Mouse (Mus musculus): ENCODE data around the gene Sbno2. TPM values are rescaled to one million over a fixed set of nuclear protein-coding genes. Genes with fewer than 3 reads are reported as not detected.

Gene Sbno2
- polyA plus RNA-seq, 1 experiment: 151 TPM

GRCm38 (mm10) chr10:80141786-80142529 is 36.6 kb upstream of the Sbno2 start:
- TF ChIP-seq GATA1 (IDR thresholded peaks at IDR 0.05; ENCODE audit: borderline replicate concordance, low read length) (no peak), FLI1 (IDR thresholded peaks at IDR 0.05; ENCODE audit: low read length) (no peak)
- Histone ChIP-seq H3K4me1 (peaks cover 91% of the 10 kb centered on the region), H3K36me3 (replicated peaks; ENCODE audit: low read length) (peaks cover 42% of the 10 kb centered on the region)

GRCm38 (mm10) chr10:80141243-80141642 is 35.9 kb upstream of the Sbno2 start:
- no peaks in the 10 kb centered on the region for H3K9me3 ChIP-seq
- H3K4me3 ChIP-seq (replicated peaks): peak overlapping the region; percentile 98
- H3K4me1 ChIP-seq: peaks cover 86% of the 10 kb centered on the region
- TF ChIP-seq FLI1 (IDR thresholded peaks at IDR 0.05; ENCODE audit: low read length) (peak; percentile 35; the same call in 1 of the 2 replicates), GATA1 (IDR thresholded peaks at IDR 0.05; ENCODE audit: borderline replicate concordance, low read length) (no peak)
- peaks cover 38% of the 10 kb centered on the region for H3K36me3 ChIP-seq (replicated peaks; ENCODE audit: low read length)
- H3K27me3 ChIP-seq (replicated peaks): peaks cover 10% of the 10 kb centered on the region

More at GRCm38 (mm10) chr10:80141786-80142529, 36.6 kb upstream of the Sbno2 start:
- Histone ChIP-seq H3K9me3 (no peaks in the 10 kb centered on the region), H3K27me3 (replicated peaks) (peaks cover 10% of the 10 kb centered on the region), H3K4me3 (replicated peaks) (peak overlapping the region; percentile 98)

DNA sequence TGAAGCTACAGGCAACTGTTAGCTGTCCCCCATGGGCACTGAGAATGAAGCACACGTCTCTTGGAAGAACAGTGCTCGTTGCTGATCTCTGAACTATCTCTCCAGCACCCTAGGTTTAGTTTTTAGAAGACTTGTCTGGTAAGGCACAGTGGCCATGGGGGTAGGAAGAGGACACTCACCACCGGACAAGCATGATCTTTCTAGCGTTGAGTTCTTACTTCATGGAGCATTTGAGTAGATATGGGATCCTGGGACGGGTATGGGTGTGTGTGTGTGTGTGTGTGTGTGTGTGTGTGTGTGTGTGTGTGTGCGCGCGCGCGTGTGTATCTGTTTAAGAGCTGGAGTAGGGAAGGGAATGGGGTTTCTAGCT is 35.3 kb upstream of the Sbno2 start, which contains the start of gene Cbarp:
Gene Cbarp, minus strand, starts transcription at position 170 of the 370 bp plus-strand sequence.
- Histone ChIP-seq H3K9me3 (no peaks in the 10 kb centered on the region), H3K4me1 (peaks cover 81% of the 10 kb centered on the region), H3K4me3 (replicated peaks) (peak within 1 kb of the TSS; percentile 98), H3K36me3 (replicated peaks; ENCODE audit: low read length) (peaks cover 37% of the 10 kb centered on the region), H3K27me3 (replicated peaks) (peaks cover 10% of the 10 kb centered on the region)
- TF ChIP-seq GATA1 (IDR thresholded peaks at IDR 0.05; ENCODE audit: borderline replicate concordance, low read length) (no peak), FLI1 (IDR thresholded peaks at IDR 0.05; ENCODE audit: low read length) (no peak)

GRCm38 (mm10) chr10:80139975-80140665 is 34.7 kb upstream of the Sbno2 start:
- peak overlapping the region; percentile 98 for H3K4me3 ChIP-seq (replicated peaks)
- peaks cover 10% of the 10 kb centered on the region for H3K27me3 ChIP-seq (replicated peaks)
- H3K36me3 ChIP-seq (replicated peaks; ENCODE audit: low read length): peaks cover 36% of the 10 kb centered on the region
- no peaks in the 10 kb centered on the region for H3K9me3 ChIP-seq
- peaks cover 75% of the 10 kb centered on the region for H3K4me1 ChIP-seq
- TF ChIP-seq GATA1 (IDR thresholded peaks at IDR 0.05; ENCODE audit: borderline replicate concordance, low read length): no peak
- TF ChIP-seq FLI1 (IDR thresholded peaks at IDR 0.05; ENCODE audit: low read length): no peak

- H3K4me3 ChIP-seq (replicated peaks): peak overlapping the region; percentile 95
- H3K36me3 ChIP-seq (replicated peaks; ENCODE audit: low read length): peaks cover 36% of the 10 kb centered on the region
- no peak for TF ChIP-seq FLI1 (IDR thresholded peaks at IDR 0.05; ENCODE audit: low read length)
- no peak for TF ChIP-seq GATA1 (IDR thresholded peaks at IDR 0.05; ENCODE audit: borderline replicate concordance, low read length)
- H3K9me3 ChIP-seq: no peaks in the 10 kb centered on the region
- peaks cover 68% of the 10 kb centered on the region for H3K4me1 ChIP-seq
- peaks cover 10% of the 10 kb centered on the region for H3K27me3 ChIP-seq (replicated peaks)
These were observed 34.0 kb upstream of the Sbno2 start for GRCm38 (mm10) chr10:80139439-80139775.

GRCm38 (mm10) chr10:80138553-80139438 is 33.4 kb upstream of the Sbno2 start, which contains the start of gene Atp5d:
TSS of gene Atp5d (plus strand) at chr10:80138632.
- Histone ChIP-seq H3K27me3 (replicated peaks) (peaks cover 10% of the 10 kb centered on the region), H3K4me1 (peaks cover 66% of the 10 kb centered on the region), H3K4me3 (replicated peaks) (peak within 1 kb of the TSS; percentile 95), H3K9me3 (no peaks in the 10 kb centered on the region), H3K36me3 (replicated peaks; ENCODE audit: low read length) (peaks cover 36% of the 10 kb centered on the region)
- TF ChIP-seq GATA1 (IDR thresholded peaks at IDR 0.05; ENCODE audit: borderline replicate concordance, low read length): no peak
- TF ChIP-seq FLI1 (IDR thresholded peaks at IDR 0.05; ENCODE audit: low read length): no peak

DNA sequence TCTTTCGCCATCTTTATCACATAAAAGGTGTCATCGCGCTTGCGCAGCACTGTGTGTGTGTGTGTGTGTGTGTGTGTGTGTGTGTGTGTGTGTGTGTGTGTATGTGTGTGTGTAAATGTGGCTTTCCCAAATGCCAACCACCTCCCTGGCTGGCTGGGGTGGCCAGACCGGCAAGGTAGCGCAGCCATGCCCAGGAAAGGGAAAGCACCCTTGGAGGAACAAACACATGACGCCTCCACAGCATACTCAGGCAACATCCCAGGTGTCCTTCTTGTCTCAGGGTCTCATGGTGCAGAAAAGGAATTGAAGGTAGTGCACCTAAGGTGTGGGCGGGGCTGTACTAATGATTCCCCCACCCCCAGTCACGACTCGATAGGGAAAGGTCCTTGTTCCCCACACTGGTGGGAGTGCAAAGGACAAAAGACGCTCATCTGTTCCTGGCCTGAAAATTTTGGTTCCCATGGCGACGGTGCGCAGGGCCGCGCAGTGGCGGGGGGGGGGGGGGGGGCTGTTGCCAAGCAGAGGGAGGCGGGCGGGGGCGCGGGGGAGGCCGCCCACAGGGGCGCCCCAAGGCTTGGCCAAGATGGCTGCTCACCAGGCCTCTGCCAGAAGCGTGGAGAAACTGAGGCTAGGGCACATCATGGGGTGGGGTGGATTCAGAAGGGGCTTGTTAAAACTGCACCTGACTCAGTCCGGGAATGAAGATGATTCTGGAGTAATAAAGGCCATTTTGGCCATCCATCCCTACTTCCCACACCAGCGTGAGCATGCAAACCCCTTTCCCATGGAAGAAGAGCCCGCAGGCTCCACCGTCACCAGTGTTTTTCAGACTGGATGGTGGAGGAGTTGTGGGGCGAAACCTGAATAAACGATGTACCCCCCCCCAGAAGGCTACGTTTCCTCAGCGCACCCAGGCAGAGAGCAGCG is 32.5 kb upstream of the Sbno2 start:
- Histone ChIP-seq H3K27me3 (replicated peaks) (peaks cover 10% of the 10 kb centered on the region), H3K9me3 (no peaks in the 10 kb centered on the region), H3K4me1 (peaks cover 66% of the 10 kb centered on the region), H3K4me3 (replicated peaks) (peak overlapping the region; percentile 95), H3K36me3 (replicated peaks; ENCODE audit: low read length) (peaks cover 38% of the 10 kb centered on the region)
- TF ChIP-seq FLI1 (IDR thresholded peaks at IDR 0.05; ENCODE audit: low read length): no peak
- no peak for TF ChIP-seq GATA1 (IDR thresholded peaks at IDR 0.05; ENCODE audit: borderline replicate concordance, low read length)

DNA sequence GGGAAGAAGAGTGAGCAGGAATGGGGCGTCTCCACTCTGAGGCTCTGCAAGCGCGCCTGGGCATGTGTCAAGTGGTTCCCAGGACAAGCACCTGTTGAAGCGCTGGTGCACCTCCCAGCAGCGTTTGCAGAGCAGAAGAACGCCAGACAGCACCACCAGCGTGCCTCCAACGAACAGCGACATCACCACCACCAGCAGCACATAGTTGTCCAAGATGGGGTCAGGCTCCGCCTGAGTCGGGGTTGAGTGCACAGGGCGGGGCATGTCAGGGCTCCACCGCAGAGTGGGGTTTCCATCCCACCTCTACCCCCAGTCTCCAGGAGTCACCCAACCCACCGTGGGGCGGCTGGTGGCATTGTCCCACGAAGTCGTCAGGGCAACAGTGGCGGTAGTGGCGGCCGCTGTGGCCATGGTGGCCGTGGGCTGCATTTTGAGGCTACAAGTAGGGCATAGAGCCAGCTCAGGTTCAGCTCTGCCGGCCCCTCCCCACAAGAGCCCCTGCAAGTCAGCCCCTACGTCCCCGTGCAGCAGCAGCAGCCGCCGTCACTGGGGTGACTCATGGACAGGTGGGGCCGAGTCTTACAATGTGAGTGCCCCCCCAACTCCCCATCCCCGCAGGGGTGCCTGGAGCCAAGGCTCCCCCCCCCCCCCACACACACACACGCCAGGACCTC is 31.7 kb upstream of the Sbno2 start:
- Histone ChIP-seq H3K4me3 (replicated peaks) (peak overlapping the region; percentile 59), H3K9me3 (no peaks in the 10 kb centered on the region), H3K27me3 (replicated peaks) (peaks cover 10% of the 10 kb centered on the region), H3K4me1 (peaks cover 66% of the 10 kb centered on the region), H3K36me3 (replicated peaks; ENCODE audit: low read length) (peaks cover 43% of the 10 kb centered on the region)
- TF ChIP-seq FLI1 (IDR thresholded peaks at IDR 0.05; ENCODE audit: low read length) (no peak), GATA1 (IDR thresholded peaks at IDR 0.05; ENCODE audit: borderline replicate concordance, low read length) (no peak)

Measured in megakaryocyte, embryonic 14.5 days (primary cell).